Mouse (Mus musculus) monocyte, adult 2 months (primary cell): ENCODE measurements around the gene Ehd3.
"Not testable (repeated sequence)": the region's sequence is repeated elsewhere in the genome, so short reads cannot be mapped to it uniquely, and the experiment has no call there.

Source experiments
- DNase-seq, 2 experiments: peaks; one replicate each; pipeline ENCODE4 v3.0.0; 2022; ENCODE audit warnings: low spot score in 2 of 2, low read depth in 1 of 2

Gene Ehd3

DNA sequence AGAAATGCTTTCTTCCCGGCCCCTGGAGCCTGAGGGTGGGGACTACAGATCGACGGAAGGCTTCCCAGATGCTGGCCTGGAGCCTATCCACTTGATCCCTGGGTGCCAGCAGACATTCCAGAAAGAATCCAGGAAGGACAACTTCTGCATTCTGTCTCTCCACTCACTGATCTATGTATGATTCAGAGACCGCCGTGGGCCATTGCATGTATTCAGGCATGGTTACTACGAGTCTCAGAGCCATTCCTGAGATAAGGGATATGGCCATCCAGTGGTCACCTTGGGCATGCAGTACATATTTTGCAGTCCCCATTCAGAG lies 20.0 kb downstream of the Ehd3 start:
- DNase-seq, result no peak

DNA sequence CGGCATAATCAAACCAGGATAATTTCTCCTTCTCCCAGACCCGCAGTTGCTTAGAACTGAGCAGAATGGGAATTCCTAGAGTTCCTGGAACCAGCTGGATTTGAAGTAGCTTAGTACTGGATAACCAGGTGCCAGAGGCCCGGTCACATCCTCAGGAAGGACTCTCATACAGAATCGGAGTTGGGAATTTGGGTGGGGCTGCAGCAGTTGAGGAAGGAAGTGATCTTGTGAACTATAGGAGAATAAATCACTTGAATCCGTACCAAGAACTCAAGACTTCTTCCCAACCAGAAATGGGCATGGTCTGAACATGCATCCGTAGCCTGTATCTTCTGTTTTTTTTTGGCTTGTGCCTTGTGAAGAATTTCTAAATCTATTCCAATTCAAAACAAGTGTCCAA lies 22.2 kb downstream of the Ehd3 start:
- no peak for DNase-seq

DNA sequence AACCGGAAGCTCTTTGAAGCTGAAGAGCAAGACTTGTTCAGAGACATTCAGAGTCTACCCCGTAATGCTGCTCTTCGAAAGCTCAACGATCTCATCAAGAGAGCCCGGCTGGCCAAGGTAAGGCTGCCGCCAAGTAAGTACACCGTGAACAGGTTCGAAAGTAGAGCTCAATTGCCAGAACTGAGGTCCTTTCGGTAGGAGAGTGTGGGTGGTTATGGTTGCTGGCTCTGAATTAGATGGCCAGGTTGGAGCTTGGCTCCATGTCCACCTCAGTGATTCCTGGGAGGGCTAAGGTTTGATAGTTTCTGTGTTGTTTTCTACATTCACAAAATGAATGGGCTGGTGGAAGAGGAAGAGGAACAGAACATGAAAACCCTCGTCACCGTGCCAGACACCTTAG lies 23.5 kb downstream of the Ehd3 start:
- DNase-seq, result no peak

DNA sequence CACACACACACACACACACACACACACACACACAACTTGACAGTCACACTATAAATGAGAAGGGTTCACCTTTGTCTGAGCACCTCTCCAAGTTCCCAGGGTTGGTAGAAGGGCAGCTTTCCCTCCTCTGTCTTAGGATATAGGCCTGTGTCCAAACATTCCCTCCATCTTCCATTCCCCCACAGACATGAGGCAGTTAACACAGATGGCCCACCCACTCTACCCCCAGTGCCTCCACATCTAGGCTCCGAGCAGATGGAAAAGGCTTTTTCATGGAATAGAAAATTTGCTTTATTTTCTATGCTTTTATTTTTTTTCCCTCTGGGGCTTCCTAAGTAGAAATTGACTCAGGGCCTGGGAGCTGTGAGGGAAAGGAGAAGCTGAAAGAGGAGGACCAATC lies 26.6 kb downstream of the Ehd3 start:
- DNase-seq, result no peak

DNA sequence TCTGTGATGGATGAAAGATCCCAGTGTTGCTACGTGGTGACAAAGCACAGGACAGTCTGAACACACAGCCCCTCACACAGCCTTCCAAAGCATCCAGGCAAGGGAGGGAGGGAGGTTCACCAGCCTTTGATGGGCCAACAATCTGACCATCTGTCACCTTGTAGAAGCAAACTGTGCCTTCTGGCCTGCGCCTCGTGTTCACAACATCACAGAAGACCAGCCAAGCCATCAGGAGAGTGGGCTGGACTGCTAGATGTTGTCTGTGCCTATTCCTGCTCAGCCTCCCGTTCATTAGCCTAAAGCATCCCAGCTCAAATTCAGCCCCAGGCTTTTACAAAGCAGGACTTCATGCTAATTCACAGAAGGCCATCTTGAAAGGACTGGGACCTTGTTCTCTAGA lies 27.5 kb downstream of the Ehd3 start:
- no peak for DNase-seq

DNA sequence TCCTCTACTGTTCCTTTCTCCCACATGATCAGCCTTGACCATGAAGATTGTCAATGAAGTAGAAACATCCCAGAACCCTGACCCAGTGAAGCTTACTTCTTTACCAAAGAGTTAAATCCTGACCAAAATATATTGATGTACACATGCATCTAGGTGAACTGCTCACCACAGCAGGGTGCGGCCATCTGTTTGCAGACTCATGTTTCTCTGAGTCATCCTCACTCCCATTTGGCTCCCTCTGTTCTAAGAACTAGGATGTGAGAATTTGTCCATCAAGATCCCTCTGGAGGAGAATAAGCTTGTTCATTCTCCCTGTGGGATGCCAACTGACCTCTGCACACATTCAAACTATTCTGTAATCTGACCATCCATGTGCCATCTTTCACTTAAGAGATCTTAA lies 29.0 kb downstream of the Ehd3 start:
- no peak for DNase-seq

DNA sequence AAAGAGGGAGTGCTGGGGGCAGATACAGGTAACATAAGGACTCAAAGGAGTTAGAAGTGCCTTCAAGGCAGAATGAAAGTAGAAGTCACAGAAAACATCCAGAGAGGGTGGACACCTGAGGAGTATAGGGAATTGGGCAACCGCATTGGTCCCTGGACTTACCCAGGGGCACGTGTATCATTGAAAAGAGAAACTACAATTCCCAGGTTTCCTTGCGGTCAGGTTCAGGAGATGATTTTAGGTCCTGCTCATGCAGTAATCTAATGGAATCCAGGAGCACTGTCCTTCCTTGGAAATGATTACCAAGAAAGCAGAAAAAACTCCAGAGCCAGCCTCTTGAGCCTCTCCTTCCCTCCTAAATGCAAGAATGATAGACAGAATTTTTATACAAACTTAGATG lies 29.5 kb downstream of the Ehd3 start:
- no peak for DNase-seq

DNA sequence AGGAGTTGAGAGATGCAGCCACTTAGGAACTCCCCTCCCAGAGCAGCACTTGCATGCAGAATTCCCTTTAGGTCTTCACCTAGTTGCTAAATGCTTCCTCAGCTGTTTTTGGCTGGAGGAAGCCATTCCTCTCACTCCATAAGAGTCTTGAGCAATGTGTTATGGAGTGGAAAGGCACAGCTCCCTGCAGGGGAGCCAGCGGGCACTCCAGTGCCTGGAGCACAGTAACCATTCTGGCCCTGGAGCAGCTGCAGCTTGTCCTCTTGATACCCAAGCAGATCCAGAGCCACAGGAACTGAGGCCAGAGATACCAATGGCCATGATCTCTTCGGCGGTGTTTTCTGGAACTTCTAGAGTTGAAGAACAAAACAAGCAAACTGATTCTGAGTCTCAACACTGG lies 32.7 kb downstream of the Ehd3 start:
- DNase-seq, result no peak

DNA sequence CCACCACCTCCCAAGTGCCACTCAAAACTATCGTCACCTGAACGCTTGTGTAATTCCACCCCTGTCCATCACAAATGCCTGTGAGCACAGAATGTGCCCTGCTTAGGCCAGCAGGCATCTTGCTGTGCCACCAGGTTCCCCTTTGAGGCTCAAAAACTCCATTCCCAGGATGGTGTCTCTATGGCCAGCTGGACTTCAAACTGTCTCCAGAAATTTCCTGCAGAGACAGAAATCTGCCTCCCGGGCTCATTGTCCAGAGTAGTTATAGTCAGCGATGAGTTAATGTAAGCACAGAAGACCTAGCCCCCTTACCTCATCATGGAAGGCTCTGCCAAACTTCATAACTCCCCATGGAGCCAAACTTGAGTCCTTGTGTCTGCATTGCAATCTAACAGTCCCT lies 33.3 kb downstream of the Ehd3 start:
- no peak for DNase-seq

DNA sequence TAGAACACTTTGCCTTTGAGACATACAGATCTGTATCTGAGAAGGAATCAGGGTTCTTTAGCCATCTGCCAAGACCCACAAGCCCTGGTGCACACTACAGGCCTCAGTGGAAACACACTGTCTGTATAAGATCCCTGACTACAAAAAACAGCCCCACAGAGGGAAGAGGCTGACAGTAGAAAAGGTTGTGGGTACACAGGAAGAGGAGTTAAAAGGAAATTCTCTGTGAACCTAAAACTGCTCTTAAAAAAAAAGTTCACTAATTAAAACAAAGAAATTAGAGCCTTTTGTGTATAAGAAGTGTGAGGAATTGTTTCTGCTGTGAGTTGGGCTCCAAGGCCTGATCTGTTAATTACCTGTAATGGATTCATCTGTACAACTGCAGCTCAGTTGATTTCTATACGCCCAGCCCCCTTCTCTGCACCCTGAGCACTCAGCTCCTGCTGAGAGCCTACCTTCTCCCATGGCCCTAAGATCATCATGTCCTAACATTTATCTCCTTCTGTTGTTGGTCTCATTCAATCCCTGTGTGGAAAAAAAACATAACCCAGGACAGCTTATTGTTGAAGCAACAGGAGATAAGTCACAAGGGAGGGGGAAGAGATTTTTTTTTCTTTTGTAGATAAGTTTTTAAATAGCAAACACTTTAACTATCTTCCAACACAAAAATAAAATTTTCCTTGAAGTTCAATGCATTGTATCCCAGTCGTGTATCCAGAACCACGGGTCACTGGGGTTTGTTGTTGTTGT lies 35.3 kb downstream of the Ehd3 start:
- DNase-seq, result no peak

DNA sequence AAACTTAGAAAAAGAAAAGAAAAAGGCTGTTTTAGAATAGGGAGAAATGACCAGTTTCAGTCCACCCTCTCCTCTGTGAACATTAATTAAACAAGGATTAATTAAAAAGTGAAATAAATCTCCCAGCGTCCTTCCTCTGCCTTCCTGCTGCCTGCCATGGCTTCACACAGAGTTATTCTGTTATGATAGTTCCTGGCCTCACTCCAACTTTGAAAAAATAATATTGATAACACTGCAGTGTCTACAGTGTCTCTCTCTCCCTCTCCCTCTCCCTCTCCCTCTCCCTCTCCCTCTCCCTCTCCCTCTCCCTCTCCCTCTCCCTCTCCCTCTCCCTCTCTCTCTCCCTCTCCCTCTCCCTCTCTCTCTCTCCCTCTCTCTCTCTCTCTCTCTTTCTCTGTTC lies 35.9 kb downstream of the Ehd3 start:
- DNase-seq, result not testable (repeated sequence)

DNA sequence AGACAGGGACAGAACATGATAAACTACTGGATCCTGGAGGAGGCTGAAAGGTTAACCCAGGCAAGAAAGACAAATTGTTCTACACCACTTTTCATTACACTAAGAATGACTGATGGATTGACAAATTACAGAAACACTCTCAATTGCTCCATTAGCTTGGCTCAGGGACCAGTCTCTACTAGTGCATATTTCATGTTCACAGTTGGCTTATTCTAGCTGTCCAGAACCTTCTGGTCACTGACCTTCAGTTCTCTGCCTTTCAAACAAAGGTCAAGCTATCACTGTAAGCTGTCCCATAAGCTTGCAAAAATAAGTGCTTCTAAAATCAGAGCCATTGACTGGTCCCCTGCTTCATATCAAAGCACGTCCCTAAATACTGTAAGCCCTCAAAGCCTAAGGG lies 39.0 kb downstream of the Ehd3 start:
- no peak for DNase-seq

DNA sequence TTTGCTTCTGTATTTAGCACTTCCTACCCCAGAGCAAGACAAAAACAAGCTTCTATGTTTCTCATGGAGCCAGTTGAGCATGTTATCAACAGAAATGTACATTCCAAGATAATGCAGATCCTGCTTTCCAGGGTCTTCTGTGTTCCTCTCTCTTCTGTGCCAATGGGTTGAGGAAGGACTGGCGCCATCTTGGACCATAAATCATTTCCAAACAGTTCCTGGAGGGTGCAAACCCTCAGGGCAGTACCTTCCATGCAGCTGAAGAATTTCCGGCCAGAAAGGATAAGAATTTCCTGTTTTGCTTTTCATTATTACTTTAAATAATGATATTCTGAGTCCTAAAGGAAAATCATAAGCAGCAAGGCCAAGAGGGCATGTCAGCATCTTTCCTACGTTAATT lies 41.7 kb downstream of the Ehd3 start:
- DNase-seq, result no peak

DNA sequence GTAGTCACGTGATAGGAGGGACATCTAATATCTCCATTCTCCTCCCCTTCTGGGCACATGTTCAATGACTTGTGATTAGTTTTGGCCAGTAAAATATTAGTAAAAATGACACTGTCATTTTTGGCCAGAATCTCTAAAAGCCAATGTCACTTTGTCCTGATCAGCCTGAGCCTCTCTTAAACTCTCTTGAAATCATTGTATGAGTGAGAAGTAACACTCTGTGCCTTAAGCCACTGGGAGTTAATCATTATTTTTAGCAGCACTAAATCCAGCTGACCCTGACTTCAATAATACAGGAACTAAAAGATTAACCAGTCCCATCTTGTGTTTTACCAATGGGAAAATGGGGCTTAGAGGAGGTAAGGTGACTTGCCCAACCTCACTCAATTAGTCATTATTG lies 43.5 kb downstream of the Ehd3 start:
- no peak for DNase-seq

DNA sequence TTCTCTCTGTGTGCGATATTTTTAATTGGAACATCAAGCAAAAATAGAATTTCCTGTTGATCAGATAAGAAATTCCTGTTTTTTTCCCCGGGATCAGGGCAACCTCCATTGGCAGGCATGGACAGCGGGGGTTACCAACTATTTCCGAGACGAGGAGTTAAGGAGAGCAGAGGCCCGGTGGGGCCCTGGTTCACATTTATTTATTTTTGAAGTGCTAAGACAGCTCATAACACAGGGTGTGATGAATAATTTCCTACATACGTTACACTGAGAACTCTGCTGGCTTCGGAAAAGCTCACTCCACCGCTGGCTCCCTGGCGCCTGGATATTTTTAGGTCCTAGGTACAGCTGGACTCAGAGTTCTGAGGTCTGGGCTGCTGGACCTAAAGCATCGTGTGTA lies 49.1 kb downstream of the Ehd3 start:
- DNase-seq, result no peak

DNA sequence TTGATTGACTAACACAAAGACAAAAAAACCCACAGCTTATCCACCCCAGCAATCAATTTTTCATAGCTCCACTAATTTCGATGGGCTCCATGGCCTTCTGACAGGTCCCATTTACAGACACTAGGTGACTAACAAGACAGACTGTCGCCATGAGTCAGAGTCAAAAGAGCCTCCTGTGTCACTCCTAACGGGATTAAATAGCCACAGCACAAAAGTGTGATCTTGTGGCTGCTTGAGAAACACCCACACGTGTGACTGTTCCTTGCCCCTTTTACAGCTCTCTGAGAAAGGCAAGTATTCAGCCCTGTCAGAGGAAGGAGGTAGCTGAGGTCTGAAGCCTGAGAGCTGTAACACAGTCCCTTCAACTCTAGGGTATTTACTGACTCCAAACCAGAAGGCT lies 49.8 kb downstream of the Ehd3 start:
- no peak for DNase-seq

DNA sequence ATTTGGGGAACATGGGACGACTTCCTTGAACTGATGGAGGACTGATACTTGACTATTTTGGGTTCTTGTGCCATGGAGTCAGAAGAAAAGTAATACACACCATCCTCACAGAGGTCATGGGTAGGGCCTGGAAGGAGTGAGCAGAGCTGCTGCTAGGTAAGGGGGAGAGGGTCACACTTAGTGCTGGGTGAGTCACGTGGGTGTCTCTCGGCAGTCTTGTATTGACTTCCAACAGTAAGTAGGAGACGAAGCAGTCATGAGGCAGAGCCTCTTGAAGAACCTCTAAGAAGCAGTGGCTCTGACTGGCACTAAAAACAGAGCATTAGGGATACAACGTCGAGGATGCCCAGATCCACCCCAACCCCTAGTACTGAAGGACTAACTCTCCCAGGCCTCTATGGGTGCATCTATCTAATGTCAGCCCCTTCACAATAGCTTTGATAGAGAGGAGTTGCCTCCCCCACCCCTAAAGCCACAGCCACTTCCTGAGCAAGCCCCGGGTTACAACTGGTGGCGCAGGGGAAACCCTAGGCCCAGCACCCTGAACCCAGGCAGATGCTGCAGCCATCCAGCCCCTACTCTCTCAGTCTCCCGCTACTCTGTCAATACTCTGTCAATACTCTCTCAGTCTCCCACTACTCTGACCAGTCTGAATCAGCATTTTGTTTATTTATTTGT lies 65.2 kb downstream of the Ehd3 start:
- DNase-seq, result no peak

DNA sequence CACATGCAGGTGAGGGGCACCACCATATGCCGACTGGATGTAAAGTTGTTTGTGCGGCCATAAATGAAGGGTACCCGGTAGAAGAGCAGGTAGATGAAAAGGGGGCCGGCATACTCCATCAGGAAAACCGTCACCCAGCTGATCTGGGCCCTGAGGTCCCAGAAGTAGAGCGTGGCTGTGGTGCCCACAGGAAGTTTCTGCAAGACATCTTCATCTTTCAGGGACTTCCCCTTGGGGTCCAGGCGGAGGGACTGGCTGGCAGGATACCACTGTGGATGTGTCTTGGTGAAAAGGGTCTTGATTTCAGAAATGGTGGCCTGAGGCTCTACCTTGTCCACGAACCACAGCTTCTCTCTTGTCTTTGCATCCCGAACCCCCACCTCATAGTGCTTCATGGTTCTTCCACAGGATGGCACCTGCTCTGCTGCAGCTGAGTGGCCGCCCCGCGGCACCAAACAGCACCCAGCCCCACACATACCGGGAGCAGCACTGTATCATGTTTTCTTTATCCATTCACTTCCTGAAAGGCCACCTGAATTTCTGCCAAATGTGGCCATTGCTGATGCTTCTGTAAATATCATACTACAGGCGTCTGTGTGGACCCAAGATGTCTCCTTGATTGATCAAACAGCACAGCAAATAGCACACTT lies 67.1 kb downstream of the Ehd3 start:
- DNase-seq, result no peak

DNA sequence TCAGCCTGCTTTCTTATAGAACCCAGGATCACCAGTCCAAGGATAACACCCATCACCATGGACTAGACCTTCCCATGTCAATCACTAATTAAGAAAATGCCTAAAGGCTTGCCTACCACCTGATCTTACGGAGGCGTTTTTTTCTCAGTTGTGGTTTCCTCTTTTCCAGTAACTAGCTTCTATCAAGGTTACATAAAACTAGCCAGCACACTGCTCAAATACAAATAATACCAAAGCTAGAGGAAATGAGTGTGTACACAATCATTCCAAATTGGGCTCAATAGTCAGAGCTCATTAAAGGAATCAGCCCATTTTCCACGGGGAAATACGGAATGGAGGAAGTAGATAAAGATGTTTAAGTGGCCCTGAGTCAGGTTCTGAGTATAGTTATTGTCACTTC lies 71.3 kb downstream of the Ehd3 start:
- no peak for DNase-seq

DNA sequence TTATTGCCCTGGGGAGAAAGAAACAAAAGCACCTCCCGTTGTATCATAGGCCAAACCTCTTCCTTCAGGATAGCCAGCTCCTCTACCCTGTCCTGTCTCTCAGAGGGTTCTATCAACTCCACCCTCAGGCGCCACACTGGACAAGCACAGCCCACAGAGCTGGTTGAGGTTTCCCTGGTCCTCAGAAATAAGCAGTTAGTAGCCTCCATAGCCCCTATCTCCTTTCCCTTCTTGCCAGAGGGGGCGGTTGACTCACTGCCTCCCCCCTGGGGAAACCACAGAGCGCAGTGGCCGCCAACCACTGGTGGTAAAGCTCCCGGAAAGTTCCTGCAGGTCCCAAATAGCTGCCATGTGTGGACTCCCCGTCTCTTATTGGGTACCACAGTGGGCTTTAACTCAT lies 71.7 kb downstream of the Ehd3 start:
- DNase-seq, result no peak

DNA sequence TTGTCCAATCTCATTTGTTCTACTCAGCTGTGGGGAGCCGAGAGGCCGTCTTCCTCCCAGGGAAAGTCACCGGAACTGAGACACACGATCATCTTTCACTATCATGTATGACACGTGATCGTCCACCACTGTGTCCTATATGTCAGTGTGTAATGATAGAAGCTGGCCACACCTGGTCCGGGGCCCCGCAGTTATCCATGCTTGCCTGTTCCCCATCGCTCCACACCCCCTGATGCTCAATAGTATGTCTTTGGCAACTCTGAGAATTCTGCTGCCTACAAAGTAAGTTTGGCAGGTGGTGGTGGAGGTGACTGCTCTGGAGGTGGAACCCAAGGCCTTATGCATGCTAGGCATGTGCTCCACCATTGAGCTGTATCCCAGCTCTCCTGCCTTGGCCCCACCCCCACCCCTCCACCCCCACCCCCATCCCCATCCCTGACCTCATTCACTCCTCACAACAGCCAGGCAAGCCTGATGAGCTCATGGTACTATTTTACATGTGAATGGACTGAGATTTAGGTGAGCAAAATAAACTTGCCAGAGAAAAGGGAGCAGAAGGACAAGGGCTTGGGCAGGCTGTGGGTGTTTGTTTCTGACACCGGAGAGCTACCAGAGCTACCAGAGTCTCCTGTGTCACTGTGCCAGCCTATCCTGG lies 75.5 kb downstream of the Ehd3 start:
- no peak for DNase-seq

DNA sequence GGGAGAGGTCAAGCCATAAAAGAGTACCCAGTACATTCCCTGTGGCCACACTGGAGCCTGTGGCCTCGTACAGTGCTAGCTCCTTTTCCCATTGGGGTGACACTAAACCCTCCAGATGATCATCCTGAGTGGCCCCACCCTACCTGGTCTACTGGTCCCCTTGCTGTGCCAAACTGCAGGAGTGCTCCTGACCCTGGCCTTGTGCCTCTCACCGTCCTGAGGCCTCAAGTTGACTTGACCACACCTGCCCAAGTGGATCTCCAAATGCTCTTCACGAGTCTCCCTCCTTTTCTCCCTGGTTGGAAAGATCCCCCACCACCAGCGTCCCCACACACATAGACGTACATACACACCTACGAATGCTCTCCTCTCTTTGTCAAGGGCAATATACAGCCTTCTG lies 76.4 kb downstream of the Ehd3 start:
- no peak for DNase-seq
